Mouse (Mus musculus): Measurements from ENCODE around the gene Klf15. TPM values are rescaled to one million over a fixed set of nuclear protein-coding genes. Genes with fewer than 3 reads are reported as not detected.
A peak's percentile ranks its signal among the peaks of the same experiment; 100 is the strongest.

Klf15 gene
- polyA plus RNA-seq, 1 experiment, result 11.8 TPM

- no peak for TF ChIP-seq CTCF (IDR thresholded peaks at IDR 0.05; ENCODE audit: borderline replicate concordance, extremely low read depth, insufficient read depth, insufficient read length)
- DNase-seq (ENCODE audit: low read depth), result no peak
Measured at GRCm38 (mm10) chr6:90494566-90494965, 32.2 kb downstream of the Klf15 start.

GRCm38 (mm10) chr6:90495282-90495912 is 33.0 kb downstream of the Klf15 start:
- no peak for TF ChIP-seq CTCF (IDR thresholded peaks at IDR 0.05; ENCODE audit: borderline replicate concordance, extremely low read depth, insufficient read depth, insufficient read length)
- TF ChIP-seq POLR2A (IDR thresholded peaks at IDR 0.05; ENCODE audit: borderline replicate concordance, extremely low read depth, insufficient read depth, insufficient read length, poor library complexity, severe bottlenecking), result no peak
- peak; percentile 88 for DNase-seq (ENCODE audit: low read depth)

GRCm38 (mm10) chr6:90496217-90496616 is 33.8 kb downstream of the Klf15 start:
- no peak for TF ChIP-seq POLR2A (IDR thresholded peaks at IDR 0.05; ENCODE audit: borderline replicate concordance, extremely low read depth, insufficient read depth, insufficient read length, poor library complexity, severe bottlenecking)
- DNase-seq (ENCODE audit: low read depth), result no peak

GRCm38 (mm10) chr6:90499509-90499908 is 37.1 kb downstream of the Klf15 start:
- TF ChIP-seq POLR2A (IDR thresholded peaks at IDR 0.05; ENCODE audit: borderline replicate concordance, extremely low read depth, insufficient read depth, insufficient read length, poor library complexity, severe bottlenecking), result no peak
- TF ChIP-seq CTCF (IDR thresholded peaks at IDR 0.05; ENCODE audit: borderline replicate concordance, extremely low read depth, insufficient read depth, insufficient read length), result no peak
- no peak for DNase-seq (ENCODE audit: low read depth)

- no peak for DNase-seq (ENCODE audit: low read depth)
- TF ChIP-seq CTCF (IDR thresholded peaks at IDR 0.05; ENCODE audit: borderline replicate concordance, extremely low read depth, insufficient read depth, insufficient read length), result no peak
- no peak for TF ChIP-seq POLR2A (IDR thresholded peaks at IDR 0.05; ENCODE audit: borderline replicate concordance, extremely low read depth, insufficient read depth, insufficient read length, poor library complexity, severe bottlenecking)
Measured at GRCm38 (mm10) chr6:90501222-90501940, 39.0 kb downstream of the Klf15 start.

GRCm38 (mm10) chr6:90505906-90506305 is 43.5 kb downstream of the Klf15 start:
- peak; percentile 62 for DNase-seq (ENCODE audit: low read depth)
- TF ChIP-seq CTCF (IDR thresholded peaks at IDR 0.05; ENCODE audit: borderline replicate concordance, extremely low read depth, insufficient read depth, insufficient read length), result no peak
- no peak for TF ChIP-seq POLR2A (IDR thresholded peaks at IDR 0.05; ENCODE audit: borderline replicate concordance, extremely low read depth, insufficient read depth, insufficient read length, poor library complexity, severe bottlenecking)

GRCm38 (mm10) chr6:90506673-90507311 is 44.4 kb downstream of the Klf15 start:
- TF ChIP-seq CTCF (IDR thresholded peaks at IDR 0.05; ENCODE audit: borderline replicate concordance, extremely low read depth, insufficient read depth, insufficient read length), result no peak
- no peak for TF ChIP-seq POLR2A (IDR thresholded peaks at IDR 0.05; ENCODE audit: borderline replicate concordance, extremely low read depth, insufficient read depth, insufficient read length, poor library complexity, severe bottlenecking)
- DNase-seq (ENCODE audit: low read depth), result peak; percentile 96

GRCm38 (mm10) chr6:90507443-90507842 is 45.1 kb downstream of the Klf15 start:
- no peak for DNase-seq (ENCODE audit: low read depth)
- TF ChIP-seq POLR2A (IDR thresholded peaks at IDR 0.05; ENCODE audit: borderline replicate concordance, extremely low read depth, insufficient read depth, insufficient read length, poor library complexity, severe bottlenecking) (no peak), CTCF (IDR thresholded peaks at IDR 0.05; ENCODE audit: borderline replicate concordance, extremely low read depth, insufficient read depth, insufficient read length) (no peak)

GRCm38 (mm10) chr6:90508197-90508624 is 45.8 kb downstream of the Klf15 start:
- no peak for TF ChIP-seq CTCF (IDR thresholded peaks at IDR 0.05; ENCODE audit: borderline replicate concordance, extremely low read depth, insufficient read depth, insufficient read length)
- DNase-seq (ENCODE audit: low read depth), result peak; percentile 88

- DNase-seq (ENCODE audit: low read depth), result no peak
- no peak for TF ChIP-seq CTCF (IDR thresholded peaks at IDR 0.05; ENCODE audit: borderline replicate concordance, extremely low read depth, insufficient read depth, insufficient read length)
- no peak for TF ChIP-seq POLR2A (IDR thresholded peaks at IDR 0.05; ENCODE audit: borderline replicate concordance, extremely low read depth, insufficient read depth, insufficient read length, poor library complexity, severe bottlenecking)
Measured at GRCm38 (mm10) chr6:90509085-90509484, 46.7 kb downstream of the Klf15 start.

GRCm38 (mm10) chr6:90512416-90512815 is 50.0 kb downstream of the Klf15 start:
- DNase-seq (ENCODE audit: low read depth), result no peak
- no peak for TF ChIP-seq POLR2A (IDR thresholded peaks at IDR 0.05; ENCODE audit: borderline replicate concordance, extremely low read depth, insufficient read depth, insufficient read length, poor library complexity, severe bottlenecking)
- TF ChIP-seq CTCF (IDR thresholded peaks at IDR 0.05; ENCODE audit: borderline replicate concordance, extremely low read depth, insufficient read depth, insufficient read length), result no peak
